Mouse (Mus musculus) intestine, postnatal 0 days (tissue): Measurements from ENCODE around the gene Glis3. TPM values are rescaled to one million over a fixed set of nuclear protein-coding genes. Genes with fewer than 3 reads are reported as not detected.

Source experiments
- ATAC-seq: fragments of 200-750 bp; cut with Nextera tagmentation; 2 replicates; pipeline ENCODE4 v1.8.0; 2017; ENCODE audit warnings: mild to moderate bottlenecking, moderate TSS enrichment, moderate library complexity
- H3K27ac ChIP-seq: fragments of 300-500 bp; sonication (generic); 2 replicates; pipeline ENCODE4 v1.5.1; 2014; ENCODE audit warnings: mild to moderate bottlenecking, low read depth, low read length, moderate library complexity
- H3K27me3 ChIP-seq: fragments of 300-500 bp; sonication (generic); replicated peaks from 2 replicates; pipeline ENCODE4 v1.6.1; 2014; ENCODE audit warnings: low read length, mixed read lengths; ENCODE audit not compliant: control insufficient read depth, insufficient read depth
- H3K36me3 ChIP-seq: fragments of 300-500 bp; sonication (generic); 2 replicates; pipeline ENCODE4 v1.6.1; 2014; ENCODE audit warnings: mild to moderate bottlenecking, moderate library complexity; ENCODE audit not compliant: control insufficient read depth, insufficient read depth
- H3K4me1 ChIP-seq: fragments of 300-500 bp; sonication (generic); replicated peaks from 2 replicates; pipeline ENCODE4 v1.6.1; 2014; ENCODE audit warnings: antibody characterized with exemption, low read length, mixed read lengths; ENCODE audit not compliant: control insufficient read depth, insufficient read depth
- H3K4me2 ChIP-seq: fragments of 300-500 bp; sonication (generic); replicated peaks from 2 replicates; pipeline ENCODE4 v1.6.1; 2014; ENCODE audit warnings: low read depth, mild to moderate bottlenecking, moderate library complexity
- H3K4me3 ChIP-seq: fragments of 300-500 bp; sonication (generic); 2 replicates; pipeline ENCODE4 v1.5.1; 2014; ENCODE audit warnings: low read depth, low read length
- H3K9ac ChIP-seq: fragments of 300-500 bp; sonication (generic); 2 replicates; pipeline ENCODE4 v1.6.1; 2014; ENCODE audit warnings: mild to moderate bottlenecking, low read depth, low read length
- H3K9me3 ChIP-seq: fragments of 300-500 bp; sonication (generic); 2 replicates; pipeline ENCODE4 v1.6.1; 2016; ENCODE audit warnings: mixed run types; ENCODE audit not compliant: control insufficient read depth
- CTCF ChIP-seq: sonication (generic); IDR thresholded peaks from 2 replicates; pipeline ENCODE4 v1.5.1; 2016; ENCODE audit warnings: low read depth, mild to moderate bottlenecking, control low read depth, antibody characterized with exemption, moderate library complexity
- WGBS: fragments of 180-500 bp; shearing (Covaris S2); extraction: QIAGEN DNeasy Blood & Tissue Kit; methylation state at CpG from one replicate; pipeline ENCODE4 v1.1.7; 2014; 5-methylcytosine and 5-hydroxymethylcytosine counted together
- polyA plus RNA-seq: library from polyadenylated mRNA; unstranded; fragments of >200 nt; fragmentation: Nextera tagmentation; extraction: Ambion mirVana; gene quantifications from 2 replicates; pipeline ENCODE4 v1.2.1, GENCODE M21; 2015

Gene Glis3
- polyA plus RNA-seq, 1 experiment from 2014 or later: 0.86 TPM

DNA sequence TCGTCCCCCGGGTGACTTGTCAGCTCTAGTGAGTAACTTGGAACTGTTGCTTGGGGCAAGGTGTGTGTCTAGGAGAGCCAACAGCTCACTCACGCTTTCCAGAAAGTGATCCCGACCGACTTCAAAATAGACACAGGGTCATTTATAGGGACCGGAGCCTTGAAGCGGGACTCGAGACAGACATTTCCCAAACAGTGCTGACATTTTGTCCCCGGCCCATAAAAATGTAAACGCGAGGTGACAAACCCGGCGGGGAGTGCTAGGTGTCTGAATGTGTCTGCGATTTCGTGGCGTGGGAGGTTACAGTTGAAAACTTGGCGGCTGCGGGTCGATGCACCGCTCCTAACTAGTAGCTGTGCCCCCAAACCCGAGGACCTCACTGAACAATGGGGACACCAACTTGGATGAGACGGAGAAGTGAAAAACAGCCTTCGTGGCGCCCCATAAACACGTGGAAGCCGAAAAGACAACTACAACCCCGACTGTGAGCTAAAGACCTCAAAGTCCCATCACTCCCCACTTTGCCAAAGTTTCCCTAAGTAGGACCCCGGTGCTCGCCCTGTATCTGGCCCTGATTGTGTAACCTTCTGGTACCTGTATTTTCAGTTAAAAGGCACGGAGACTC is 1.1 kb downstream of the Glis3 start:
- peak overlapping the region; percentile 96 for H3K4me2 ChIP-seq
- TF ChIP-seq CTCF: no peak
- no peaks in the 10 kb centered on the region for H3K9me3 ChIP-seq
- no peak for ATAC-seq
- H3K27ac ChIP-seq: no peak overlapping the region
- peak overlapping the region; percentile 63 for H3K4me3 ChIP-seq
- H3K4me1 ChIP-seq: 0 out of 2 replicates have a peak, but pooled peaks cover 3% of the 10 kb centered on the region
- H3K27me3 ChIP-seq: peaks cover 21% of the 10 kb centered on the region; the same call in 1 of the 2 replicates
- H3K36me3 ChIP-seq: no peaks in the 10 kb centered on the region
- WGBS: under 1% methylated on average over 30 of the region's 30 CpGs
- peak overlapping the region; percentile 45; the same call in 1 of the 2 replicates for H3K9ac ChIP-seq

DNA sequence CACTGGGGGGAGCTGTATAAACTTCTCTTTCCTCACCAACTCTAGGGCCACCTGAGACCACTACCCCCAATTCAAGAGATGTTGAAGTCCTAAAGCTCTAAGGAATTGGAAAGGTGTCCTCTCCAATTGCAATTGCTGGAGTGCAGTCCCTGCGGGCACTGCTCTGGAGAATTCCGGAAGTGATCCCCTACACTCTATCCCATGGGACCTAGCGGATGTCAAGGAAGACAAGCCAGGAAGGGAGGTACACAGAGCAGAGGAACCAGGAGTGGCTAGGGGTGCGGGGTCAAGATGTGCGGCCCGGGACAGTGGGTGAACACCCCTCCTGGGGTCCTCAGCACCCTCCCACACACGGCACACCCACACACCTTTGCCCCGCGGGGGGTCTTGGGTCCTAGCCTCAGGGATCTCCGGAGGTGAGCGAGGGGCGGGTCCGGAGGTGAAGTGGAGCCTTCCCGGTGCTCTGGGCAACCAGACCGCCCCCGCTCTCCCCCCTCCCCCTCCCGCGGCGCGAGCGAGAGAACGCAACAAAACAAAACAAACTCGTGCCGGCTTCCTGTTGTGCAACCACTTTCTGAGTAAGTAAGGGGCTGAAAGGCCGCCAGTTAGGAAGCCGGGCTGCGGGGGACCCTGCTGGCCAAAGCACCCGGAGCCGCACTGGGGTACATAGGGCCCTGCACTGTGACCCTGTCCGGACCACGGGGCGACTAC is 2.0 kb downstream of the Glis3 start:
- peaks cover 21% of the 10 kb centered on the region; the same call in 1 of the 2 replicates for H3K27me3 ChIP-seq
- TF ChIP-seq CTCF: peak; percentile 8; the same call in 1 of the 2 replicates
- 1% methylated on average over 32 of the region's 32 CpGs for WGBS
- peak overlapping the region; percentile 63 for H3K4me3 ChIP-seq
- peak overlapping the region; percentile 96 for H3K4me2 ChIP-seq
- H3K9me3 ChIP-seq: no peaks in the 10 kb centered on the region
- H3K36me3 ChIP-seq: no peaks in the 10 kb centered on the region
- 0 out of 2 replicates have a peak, but pooled peaks cover 3% of the 10 kb centered on the region for H3K4me1 ChIP-seq
- peak; percentile 39 for ATAC-seq
- peak overlapping the region; percentile 28; the same call in 1 of the 2 replicates for H3K27ac ChIP-seq
- peak overlapping the region; percentile 26; the same call in 1 of the 2 replicates for H3K9ac ChIP-seq

GRCm38 (mm10) chr19:28677045-28677727 is 2.7 kb downstream of the Glis3 start:
- Histone ChIP-seq H3K4me3 (peak overlapping the region; percentile 63), H3K27me3 (peaks cover 21% of the 10 kb centered on the region; the same call in 1 of the 2 replicates), H3K4me1 (0 out of 2 replicates have a peak, but pooled peaks cover 3% of the 10 kb centered on the region), H3K9ac (no peak overlapping the region), H3K36me3 (no peaks in the 10 kb centered on the region), H3K9me3 (no peaks in the 10 kb centered on the region), H3K27ac (no peak overlapping the region), H3K4me2 (peak overlapping the region; percentile 96)
- 45% methylated on average over 8 of the region's 8 CpGs for WGBS
- ATAC-seq: no peak
- TF ChIP-seq CTCF: no peak

- H3K4me3 ChIP-seq: no peak overlapping the region
- H3K4me1 ChIP-seq: no peaks in the 10 kb centered on the region
- H3K27ac ChIP-seq: no peak overlapping the region
- H3K9me3 ChIP-seq: no peaks in the 10 kb centered on the region
- H3K9ac ChIP-seq: no peak overlapping the region
- no peaks in the 10 kb centered on the region; the same call in 1 of the 2 replicates for H3K36me3 ChIP-seq
- 61% methylated on average over 9 of the region's 9 CpGs for WGBS
- ATAC-seq: no peak
- no peak for TF ChIP-seq CTCF
- H3K27me3 ChIP-seq: no peaks in the 10 kb centered on the region
- no peak overlapping the region for H3K4me2 ChIP-seq
Measured at GRCm38 (mm10) chr19:28663781-28664180, 16.1 kb downstream of the Glis3 start.

DNA sequence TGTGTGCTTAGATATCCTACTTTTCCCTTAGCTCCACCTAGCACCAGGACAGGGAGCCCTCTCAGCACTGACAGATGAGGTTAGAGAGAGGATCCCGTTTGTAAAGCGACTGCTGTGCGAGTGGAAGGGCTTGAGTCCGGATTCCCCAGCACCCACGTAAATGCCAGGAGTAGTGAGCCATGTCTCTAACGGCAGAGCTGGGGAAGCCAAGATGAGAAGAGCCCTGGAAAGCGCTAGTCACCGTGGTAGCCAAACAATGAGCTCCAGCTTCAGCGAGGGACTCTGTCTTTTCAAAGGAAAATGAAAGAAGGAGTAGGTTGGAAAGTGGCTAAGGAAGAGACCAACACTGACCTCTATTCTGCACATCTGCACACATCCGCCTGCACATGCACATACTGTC is 16.7 kb downstream of the Glis3 start:
- no peaks in the 10 kb centered on the region for H3K27me3 ChIP-seq
- H3K4me3 ChIP-seq: no peak overlapping the region
- H3K36me3 ChIP-seq: no peaks in the 10 kb centered on the region; the same call in 1 of the 2 replicates
- H3K27ac ChIP-seq: no peak overlapping the region
- H3K9ac ChIP-seq: no peak overlapping the region
- WGBS: 70% methylated on average over 10 of the region's 10 CpGs
- no peak overlapping the region for H3K4me2 ChIP-seq
- no peak for TF ChIP-seq CTCF
- no peaks in the 10 kb centered on the region for H3K4me1 ChIP-seq
- no peak for ATAC-seq
- no peaks in the 10 kb centered on the region for H3K9me3 ChIP-seq

GRCm38 (mm10) chr19:28662474-28662873 is 17.4 kb downstream of the Glis3 start:
- no peaks in the 10 kb centered on the region for H3K4me1 ChIP-seq
- no peak overlapping the region for H3K27ac ChIP-seq
- no peak overlapping the region for H3K4me3 ChIP-seq
- H3K9me3 ChIP-seq: no peaks in the 10 kb centered on the region
- 68% methylated on average over 8 of the region's 8 CpGs for WGBS
- no peak overlapping the region for H3K9ac ChIP-seq
- no peak overlapping the region for H3K4me2 ChIP-seq
- H3K36me3 ChIP-seq: no peaks in the 10 kb centered on the region; the same call in 1 of the 2 replicates
- no peaks in the 10 kb centered on the region for H3K27me3 ChIP-seq
- no peak for TF ChIP-seq CTCF
- no peak for ATAC-seq
